Mouse (Mus musculus): ENCODE results near the gene Grin2c. TPM values are rescaled to one million over a fixed set of nuclear protein-coding genes. Genes with fewer than 3 reads are reported as not detected.

Grin2c gene
- 0.05 and 0.09 TPM in 2 replicates for polyA plus RNA-seq (2015; fragmentation: Nextera tagmentation; extraction: Ambion mirVana)

- WGBS (ENCODE audit: insufficient replicate concordance): 10% methylated on average over 25 of the region's 50 CpGs
- Histone ChIP-seq H3K4me2 (ENCODE audit: low read depth, low read length) (peak within 1 kb of the TSS; percentile 28; the same call in 1 of the 2 replicates), H3K9ac (ENCODE audit: low read depth, low read length) (no peak within 1 kb of the TSS), H3K27me3 (ENCODE audit: control insufficient read depth, insufficient read depth, low read depth, low read length) (peaks cover 53% of the 10 kb centered on the region), H3K4me1 (ENCODE audit: control insufficient read depth, low read depth, low read length) (peaks cover 5% of the 10 kb centered on the region), H3K9me3 (replicated peaks; ENCODE audit: control insufficient read depth, low read length) (no peaks in the 10 kb centered on the region), H3K36me3 (ENCODE audit: control insufficient read depth, insufficient read depth) (no peaks in the 10 kb centered on the region), H3K4me3 (ENCODE audit: low read depth, low read length) (peak within 1 kb of the TSS; percentile 30), H3K27ac (ENCODE audit: low read length) (no peak within 1 kb of the TSS)
- no peak for ATAC-seq (ENCODE audit: low read depth)
Measured at GRCm38 (mm10) chr11:115267061-115267883, at the start of gene Grin2c. TSS of gene Grin2c (minus strand) at chr11:115267243.

- Histone ChIP-seq H3K4me3 (ENCODE audit: low read depth, low read length) (no peak overlapping the region), H3K9ac (ENCODE audit: low read depth, low read length) (no peak overlapping the region), H3K36me3 (ENCODE audit: control insufficient read depth, insufficient read depth) (no peaks in the 10 kb centered on the region), H3K9me3 (replicated peaks; ENCODE audit: control insufficient read depth, low read length) (no peaks in the 10 kb centered on the region), H3K4me2 (ENCODE audit: low read depth, low read length) (no peak overlapping the region), H3K4me1 (ENCODE audit: control insufficient read depth, low read depth, low read length) (no peaks in the 10 kb centered on the region), H3K27ac (ENCODE audit: low read length) (no peak overlapping the region), H3K27me3 (ENCODE audit: control insufficient read depth, insufficient read depth, low read depth, low read length) (peaks cover 38% of the 10 kb centered on the region)
- no peak for ATAC-seq (ENCODE audit: low read depth)
- WGBS (ENCODE audit: insufficient replicate concordance): 34% methylated on average over 2 of the region's 2 CpGs
Measured at GRCm38 (mm10) chr11:115314249-115314648, 47.2 kb upstream of the Grin2c start.

- Histone ChIP-seq H3K4me3 (ENCODE audit: low read depth, low read length) (no peak overlapping the region), H3K27me3 (ENCODE audit: control insufficient read depth, insufficient read depth, low read depth, low read length) (0 out of 2 replicates have a peak, but pooled peaks cover 2% of the 10 kb centered on the region), H3K4me1 (ENCODE audit: control insufficient read depth, low read depth, low read length) (no peaks in the 10 kb centered on the region), H3K9ac (ENCODE audit: low read depth, low read length) (no peak overlapping the region), H3K27ac (ENCODE audit: low read length) (no peak overlapping the region), H3K36me3 (ENCODE audit: control insufficient read depth, insufficient read depth) (no peaks in the 10 kb centered on the region), H3K9me3 (replicated peaks; ENCODE audit: control insufficient read depth, low read length) (no peaks in the 10 kb centered on the region), H3K4me2 (ENCODE audit: low read depth, low read length) (no peak overlapping the region)
- no peak for ATAC-seq (ENCODE audit: low read depth)
- 36% methylated on average over 1 of the region's 1 CpGs for WGBS (ENCODE audit: insufficient replicate concordance)
Measured at GRCm38 (mm10) chr11:115308781-115309180, 41.7 kb upstream of the Grin2c start.

- Histone ChIP-seq H3K9me3 (replicated peaks; ENCODE audit: control insufficient read depth, low read length) (no peaks in the 10 kb centered on the region), H3K4me1 (ENCODE audit: control insufficient read depth, low read depth, low read length) (no peaks in the 10 kb centered on the region), H3K27me3 (ENCODE audit: control insufficient read depth, insufficient read depth, low read depth, low read length) (no peaks in the 10 kb centered on the region), H3K27ac (ENCODE audit: low read length) (no peak within 1 kb of the TSS), H3K9ac (ENCODE audit: low read depth, low read length) (no peak within 1 kb of the TSS), H3K36me3 (ENCODE audit: control insufficient read depth, insufficient read depth) (no peaks in the 10 kb centered on the region), H3K4me2 (ENCODE audit: low read depth, low read length) (no peak within 1 kb of the TSS), H3K4me3 (ENCODE audit: low read depth, low read length) (no peak within 1 kb of the TSS)
- no peak for ATAC-seq (ENCODE audit: low read depth)
- WGBS (ENCODE audit: insufficient replicate concordance): 29% methylated on average over 8 of the region's 8 CpGs
Measured at GRCm38 (mm10) chr11:115306863-115307262, 39.8 kb upstream of the Grin2c start, which contains the start of gene Otop2. TSS of gene Otop2 (plus strand) at chr11:115307163.

DNA sequence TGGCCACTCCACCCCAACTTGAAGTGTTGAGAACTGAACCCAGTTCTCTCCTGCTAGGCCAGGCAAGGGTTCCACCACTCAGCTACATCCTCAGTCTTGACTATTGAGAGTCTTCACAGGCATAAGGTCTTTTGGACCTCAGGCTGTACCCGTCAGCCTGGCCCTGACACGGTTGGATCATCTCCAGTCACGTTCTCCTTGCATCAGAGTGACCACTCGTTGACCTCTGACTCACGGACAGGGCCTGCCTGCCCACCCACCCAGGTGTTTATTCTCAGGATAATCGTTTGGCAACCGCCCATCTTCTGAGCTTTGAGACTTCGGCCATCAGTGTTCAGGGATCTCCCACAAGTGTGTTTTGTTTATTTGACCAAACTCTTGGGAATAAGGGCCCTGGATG lies 36.1 kb upstream of the Grin2c start:
- no peak overlapping the region for H3K4me2 ChIP-seq (ENCODE audit: low read depth, low read length)
- H3K27me3 ChIP-seq (ENCODE audit: control insufficient read depth, insufficient read depth, low read depth, low read length): peaks cover 3% of the 10 kb centered on the region; the same call in 1 of the 2 replicates
- no peaks in the 10 kb centered on the region for H3K4me1 ChIP-seq (ENCODE audit: control insufficient read depth, low read depth, low read length)
- no peaks in the 10 kb centered on the region for H3K9me3 ChIP-seq (replicated peaks; ENCODE audit: control insufficient read depth, low read length)
- H3K27ac ChIP-seq (ENCODE audit: low read length): no peak overlapping the region
- no peak overlapping the region for H3K9ac ChIP-seq (ENCODE audit: low read depth, low read length)
- WGBS (ENCODE audit: insufficient replicate concordance): 47% methylated on average over 8 of the region's 8 CpGs
- ATAC-seq (ENCODE audit: low read depth): no peak
- H3K36me3 ChIP-seq (ENCODE audit: control insufficient read depth, insufficient read depth): no peaks in the 10 kb centered on the region
- no peak overlapping the region for H3K4me3 ChIP-seq (ENCODE audit: low read depth, low read length)

- H3K27ac ChIP-seq (ENCODE audit: low read length): no peak overlapping the region
- no peak overlapping the region for H3K4me3 ChIP-seq (ENCODE audit: low read depth, low read length)
- no peak overlapping the region for H3K9ac ChIP-seq (ENCODE audit: low read depth, low read length)
- ATAC-seq (ENCODE audit: low read depth): no peak
- H3K4me1 ChIP-seq (ENCODE audit: control insufficient read depth, low read depth, low read length): no peaks in the 10 kb centered on the region
- H3K27me3 ChIP-seq (ENCODE audit: control insufficient read depth, insufficient read depth, low read depth, low read length): peaks cover 15% of the 10 kb centered on the region; the same call in 1 of the 2 replicates
- no peaks in the 10 kb centered on the region for H3K9me3 ChIP-seq (replicated peaks; ENCODE audit: control insufficient read depth, low read length)
- WGBS (ENCODE audit: insufficient replicate concordance): 54% methylated on average over 2 of the region's 2 CpGs
- no peak overlapping the region for H3K4me2 ChIP-seq (ENCODE audit: low read depth, low read length)
- no peaks in the 10 kb centered on the region for H3K36me3 ChIP-seq (ENCODE audit: control insufficient read depth, insufficient read depth)
Measured at GRCm38 (mm10) chr11:115301351-115301750, 34.3 kb upstream of the Grin2c start.

GRCm38 (mm10) chr11:115300745-115301144 lies 33.7 kb upstream of the Grin2c start:
- Histone ChIP-seq H3K4me1 (ENCODE audit: control insufficient read depth, low read depth, low read length) (no peaks in the 10 kb centered on the region), H3K27me3 (ENCODE audit: control insufficient read depth, insufficient read depth, low read depth, low read length) (peaks cover 15% of the 10 kb centered on the region; the same call in 1 of the 2 replicates), H3K9me3 (replicated peaks; ENCODE audit: control insufficient read depth, low read length) (no peaks in the 10 kb centered on the region), H3K27ac (ENCODE audit: low read length) (no peak overlapping the region), H3K36me3 (ENCODE audit: control insufficient read depth, insufficient read depth) (no peaks in the 10 kb centered on the region), H3K9ac (ENCODE audit: low read depth, low read length) (no peak overlapping the region), H3K4me3 (ENCODE audit: low read depth, low read length) (no peak overlapping the region), H3K4me2 (ENCODE audit: low read depth, low read length) (no peak overlapping the region)
- 58% methylated on average over 4 of the region's 4 CpGs for WGBS (ENCODE audit: insufficient replicate concordance)
- no peak for ATAC-seq (ENCODE audit: low read depth)

- 0 out of 2 replicates have a peak overlapping the region, but pooled peaks have one; percentile 49 for H3K4me2 ChIP-seq (ENCODE audit: low read depth, low read length)
- WGBS (ENCODE audit: insufficient replicate concordance): 41% methylated on average over 8 of the region's 8 CpGs
- no peaks in the 10 kb centered on the region for H3K9me3 ChIP-seq (replicated peaks; ENCODE audit: control insufficient read depth, low read length)
- no peaks in the 10 kb centered on the region; the same call in 1 of the 2 replicates for H3K36me3 ChIP-seq (ENCODE audit: control insufficient read depth, insufficient read depth)
- H3K27me3 ChIP-seq (ENCODE audit: control insufficient read depth, insufficient read depth, low read depth, low read length): peaks cover 15% of the 10 kb centered on the region; the same call in 1 of the 2 replicates
- no peaks in the 10 kb centered on the region for H3K4me1 ChIP-seq (ENCODE audit: control insufficient read depth, low read depth, low read length)
- no peak overlapping the region for H3K27ac ChIP-seq (ENCODE audit: low read length)
- no peak overlapping the region for H3K9ac ChIP-seq (ENCODE audit: low read depth, low read length)
- ATAC-seq (ENCODE audit: low read depth): no peak
- H3K4me3 ChIP-seq (ENCODE audit: low read depth, low read length): no peak overlapping the region
Measured at GRCm38 (mm10) chr11:115298160-115298559, 31.1 kb upstream of the Grin2c start.

- WGBS (ENCODE audit: insufficient replicate concordance): under 1% methylated on average over 44 of the region's 44 CpGs
Measured at GRCm38 (mm10) chr11:115297214-115297826, 30.3 kb upstream of the Grin2c start, which contains the start of gene Fads6. TSS of gene Fads6 (minus strand) at chr11:115297663.

More at GRCm38 (mm10) chr11:115297214-115297826, 30.3 kb upstream of the Grin2c start, which contains the start of gene Fads6:
- no peaks in the 10 kb centered on the region for H3K4me1 ChIP-seq (ENCODE audit: control insufficient read depth, low read depth, low read length)
- peak within 1 kb of the TSS; percentile 57 for H3K9ac ChIP-seq (ENCODE audit: low read depth, low read length)
- ATAC-seq (ENCODE audit: low read depth): peak; percentile 74
- H3K27ac ChIP-seq (ENCODE audit: low read length): peak within 1 kb of the TSS; percentile 50
- peak within 1 kb of the TSS; percentile 49 for H3K4me2 ChIP-seq (ENCODE audit: low read depth, low read length)
- no peaks in the 10 kb centered on the region for H3K9me3 ChIP-seq (replicated peaks; ENCODE audit: control insufficient read depth, low read length)
- peak within 1 kb of the TSS; percentile 55 for H3K4me3 ChIP-seq (ENCODE audit: low read depth, low read length)
- H3K27me3 ChIP-seq (ENCODE audit: control insufficient read depth, insufficient read depth, low read depth, low read length): peaks cover 15% of the 10 kb centered on the region; the same call in 1 of the 2 replicates
- no peaks in the 10 kb centered on the region; the same call in 1 of the 2 replicates for H3K36me3 ChIP-seq (ENCODE audit: control insufficient read depth, insufficient read depth)

Data from liver, embryonic 16.5 days (tissue).